Mouse (Mus musculus) cerebellum, adult 2 months (tissue): ENCODE measurements around the gene Samd11.

ENCODE experiments used
- CTCF ChIP-seq: fragments of 200-500 bp; IDR thresholded peaks from 2 replicates; pipeline ENCODE4 v1.5.1; 2011; ENCODE audit warnings: low read depth, mild to moderate bottlenecking, control low read depth, low read length, moderate library complexity, borderline replicate concordance; ENCODE audit not compliant: insufficient read depth
- POLR2A ChIP-seq: fragments of 200-500 bp; IDR thresholded peaks from 2 replicates; pipeline ENCODE4 v1.6.1; 2011; ENCODE audit warnings: low read length, control low read depth, borderline replicate concordance; ENCODE audit not compliant: insufficient read depth

GRCm38 (mm10) chr4:156202462-156202893 is 53.0 kb downstream of the Samd11 start:
- TF ChIP-seq CTCF, result no peak
- TF ChIP-seq POLR2A, result no peak
